Mouse (Mus musculus) ZHBTc4 (cell line): ENCODE results near the gene Gpr1.
A peak's percentile ranks its signal among the peaks of the same experiment; 100 is the strongest.

ENCODE experiments used
- DNase-seq: peaks from one replicate; pipeline ENCODE4 v3.0.0-alpha.2; 2011; ENCODE audit warnings: low read depth, low spot score

Gpr1 gene

GRCm38 (mm10) chr1:63219277-63219676 lies 4.9 kb upstream of the Gpr1 start:
- DNase-seq, result peak; percentile 72

- no peak for DNase-seq
Observed at GRCm38 (mm10) chr1:63214631-63215030, 288 bp upstream of the Gpr1 start.

DNA sequence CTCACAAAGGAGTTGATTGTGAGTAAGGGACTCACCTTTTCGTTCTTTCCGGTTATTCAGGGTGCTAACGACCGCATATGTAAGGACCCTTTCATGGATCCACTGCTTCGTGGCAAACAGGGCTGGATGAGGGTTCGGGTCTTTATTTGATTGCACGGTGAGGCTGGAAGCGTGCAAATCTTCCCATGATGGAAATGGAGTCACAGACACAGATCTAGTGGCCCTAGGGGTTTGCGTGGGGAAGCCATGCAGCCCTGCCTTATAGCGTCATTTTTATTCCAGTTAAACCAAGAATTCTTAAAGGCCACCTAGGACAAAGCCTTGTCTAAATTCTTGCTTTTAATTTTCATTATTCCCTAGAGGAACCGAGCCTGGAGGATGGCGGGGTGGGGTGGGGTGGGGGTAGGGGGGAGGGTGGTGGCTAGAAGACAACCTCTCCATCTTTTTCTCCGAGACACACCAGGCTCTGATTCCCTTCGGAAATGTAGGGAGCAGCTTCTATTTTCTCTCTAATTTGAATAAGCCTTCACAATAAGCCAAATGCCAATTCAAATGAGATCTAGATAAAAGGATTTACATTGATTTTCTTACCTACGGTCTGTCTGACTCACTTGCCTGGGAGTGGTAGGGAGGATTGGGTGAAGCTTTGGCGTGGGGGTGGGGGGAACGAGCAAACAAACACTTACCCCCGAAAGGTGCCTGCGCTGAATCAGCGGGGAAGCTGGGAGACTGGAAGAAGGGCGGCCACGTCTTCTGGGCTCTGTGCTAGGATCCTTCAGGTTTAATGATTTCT lies 669 bp downstream of the Gpr1 start:
- peak; percentile 86 for DNase-seq

DNA sequence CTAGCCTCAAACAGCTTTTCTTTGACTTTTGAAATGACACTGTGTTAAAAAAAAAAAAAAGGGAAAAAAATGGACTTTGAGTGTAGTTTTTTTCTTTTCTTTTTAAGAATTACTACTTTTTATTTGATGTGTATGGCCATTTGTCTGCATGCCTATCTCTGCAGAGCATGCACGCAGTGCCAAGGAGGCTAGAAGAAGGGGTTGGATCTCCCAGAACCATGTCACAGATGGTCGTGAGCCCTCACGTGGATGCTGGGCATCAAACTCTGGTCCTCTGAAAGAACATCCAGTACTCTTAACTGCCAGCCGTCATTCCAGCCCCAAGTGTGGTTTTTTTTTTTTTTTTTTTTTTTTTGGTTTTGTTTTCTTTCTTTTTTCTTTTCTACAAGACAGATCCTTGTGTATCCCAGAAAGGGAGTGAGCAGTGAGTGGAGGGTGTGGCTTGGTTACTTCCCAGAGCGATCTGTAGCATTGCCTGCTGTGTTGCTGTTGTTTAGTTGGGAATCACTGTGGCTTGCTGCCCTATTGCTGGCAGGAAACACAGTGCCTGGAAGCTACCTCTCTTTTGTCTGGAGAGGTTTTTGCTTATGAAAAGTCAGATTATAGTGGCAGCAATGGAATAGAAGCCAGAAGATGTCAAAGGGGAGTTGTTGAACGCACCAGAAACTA lies 4.3 kb downstream of the Gpr1 start:
- peak; percentile 80 for DNase-seq

DNA sequence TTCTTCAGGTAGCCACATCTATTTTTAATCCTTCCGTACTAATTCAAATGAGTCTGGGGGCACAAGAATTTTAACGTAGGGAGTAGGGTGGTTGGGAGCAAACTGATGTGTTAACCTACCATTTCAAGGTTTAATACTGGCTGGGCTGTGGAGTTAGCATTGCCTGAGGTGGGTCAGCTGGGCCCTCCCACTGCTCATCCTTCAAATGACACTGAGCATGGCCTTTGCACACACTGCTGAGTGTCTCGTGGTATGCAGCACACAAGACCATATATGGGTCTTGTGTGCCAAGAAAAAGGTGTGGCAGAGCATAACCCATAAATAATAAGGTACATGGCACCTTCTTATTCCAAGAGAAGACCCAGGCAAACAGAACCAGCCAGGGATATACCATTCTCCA lies 6.7 kb downstream of the Gpr1 start:
- no peak for DNase-seq

DNA sequence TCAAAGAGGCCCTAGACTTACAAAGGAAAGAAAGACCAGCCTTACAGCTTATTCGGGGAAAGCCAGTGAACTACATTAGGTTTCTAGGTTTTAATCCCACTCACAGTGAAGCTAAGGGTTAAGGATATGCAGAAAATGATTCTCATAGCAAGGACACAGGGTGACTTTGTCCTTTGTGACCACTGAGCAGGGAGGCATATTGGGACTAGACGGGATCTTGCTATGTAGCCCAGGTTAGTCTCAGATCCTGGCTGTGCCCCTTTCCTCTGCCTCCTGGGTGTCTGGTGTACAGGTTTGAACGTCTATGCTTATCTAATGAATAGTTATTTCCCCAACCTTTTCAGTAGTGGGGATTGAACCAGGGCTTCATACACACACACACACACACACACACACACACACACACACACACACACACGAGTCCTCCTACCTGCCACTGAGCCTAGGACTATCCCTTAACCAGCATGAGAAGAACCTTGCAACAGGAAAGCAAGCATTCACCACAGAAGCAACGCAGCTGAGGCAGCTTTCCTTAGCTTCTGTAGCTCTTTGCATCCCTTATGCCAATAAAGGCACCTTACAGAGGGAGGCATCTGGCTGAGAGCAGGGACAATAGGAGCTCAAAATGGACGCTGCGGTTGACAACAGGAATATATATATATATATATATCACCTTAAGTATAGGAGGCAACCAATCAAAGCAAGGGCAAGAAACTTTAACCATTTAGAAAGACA lies 9.5 kb downstream of the Gpr1 start:
- no peak for DNase-seq

- DNase-seq, result peak; percentile 70
Observed at GRCm38 (mm10) chr1:63203950-63204659, 10.2 kb downstream of the Gpr1 start.

GRCm38 (mm10) chr1:63203471-63203870 lies 10.9 kb downstream of the Gpr1 start:
- DNase-seq, result no peak

DNA sequence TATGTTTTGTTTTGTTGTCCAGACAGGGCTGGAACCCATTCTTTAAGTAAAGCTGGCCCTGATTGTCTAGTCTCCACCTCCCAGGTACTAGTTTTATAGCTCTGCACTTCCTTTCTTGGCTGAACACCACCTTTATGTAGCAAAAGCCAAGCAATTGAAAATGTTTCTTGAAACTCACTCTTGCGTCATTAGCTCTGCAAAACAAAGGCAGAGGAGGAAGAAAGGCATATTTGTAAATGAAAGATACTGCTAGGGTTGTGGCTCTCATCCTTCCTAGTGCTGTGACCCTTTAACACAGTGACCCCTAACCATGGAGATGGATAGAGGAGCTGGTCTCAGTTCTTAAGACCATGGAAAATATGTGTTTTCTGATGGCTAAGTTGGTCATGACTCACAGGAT lies 12.7 kb downstream of the Gpr1 start:
- no peak for DNase-seq

- peak; percentile 96 for DNase-seq
Observed at GRCm38 (mm10) chr1:63200322-63200721, 14.0 kb downstream of the Gpr1 start.

DNA sequence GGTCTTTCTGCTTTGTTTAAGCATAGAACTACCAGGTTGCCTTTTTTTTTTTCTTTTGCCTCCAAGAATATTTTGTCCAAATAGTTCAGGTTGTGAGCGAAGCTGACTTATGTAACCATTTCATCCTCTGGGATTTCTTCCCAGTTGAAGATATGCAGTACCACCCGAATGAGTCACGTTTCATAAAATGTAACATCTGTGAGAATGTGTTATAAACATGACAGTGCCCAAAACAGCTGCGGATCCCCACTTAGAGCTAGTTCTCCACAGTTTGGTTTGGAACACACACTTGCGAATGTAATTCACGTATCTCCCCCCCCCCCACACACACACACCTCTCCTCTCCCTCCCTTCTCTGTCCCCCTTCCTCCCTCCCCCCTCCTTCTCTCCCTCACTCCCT lies 15.0 kb downstream of the Gpr1 start:
- no peak for DNase-seq

DNA sequence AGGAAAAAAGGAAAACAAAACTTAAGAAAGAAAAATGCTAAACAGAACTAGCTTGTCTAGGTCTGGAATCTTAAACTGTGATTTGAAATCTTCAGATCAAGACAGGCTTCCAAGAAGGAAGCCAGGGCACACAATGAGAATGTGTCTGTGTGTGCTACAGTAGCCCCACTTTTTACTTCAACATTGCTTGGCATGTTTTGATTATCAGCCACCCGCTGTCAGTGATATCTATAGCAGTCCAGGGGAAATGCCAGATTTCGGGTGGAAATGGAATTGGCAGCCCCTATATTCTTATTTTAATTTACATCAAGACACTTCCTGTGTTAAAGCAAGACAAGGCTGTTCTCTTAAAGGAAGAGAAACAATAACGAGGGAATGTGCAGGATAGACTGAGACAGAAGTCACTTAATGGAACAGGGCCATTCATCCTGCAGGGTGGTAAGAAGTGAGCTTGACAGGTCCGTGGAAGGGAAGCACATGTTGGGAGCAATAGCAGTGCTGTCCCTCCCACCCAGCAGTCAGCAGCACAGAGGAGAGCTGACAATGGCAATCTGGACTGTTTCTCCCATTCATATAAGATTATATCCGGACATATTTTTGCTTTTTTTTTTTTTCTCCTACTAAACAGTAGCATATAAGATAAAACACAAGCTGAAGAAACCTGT lies 18.4 kb downstream of the Gpr1 start:
- DNase-seq, result no peak

- no peak for DNase-seq
Observed at GRCm38 (mm10) chr1:63192306-63193065, 21.9 kb downstream of the Gpr1 start.

DNA sequence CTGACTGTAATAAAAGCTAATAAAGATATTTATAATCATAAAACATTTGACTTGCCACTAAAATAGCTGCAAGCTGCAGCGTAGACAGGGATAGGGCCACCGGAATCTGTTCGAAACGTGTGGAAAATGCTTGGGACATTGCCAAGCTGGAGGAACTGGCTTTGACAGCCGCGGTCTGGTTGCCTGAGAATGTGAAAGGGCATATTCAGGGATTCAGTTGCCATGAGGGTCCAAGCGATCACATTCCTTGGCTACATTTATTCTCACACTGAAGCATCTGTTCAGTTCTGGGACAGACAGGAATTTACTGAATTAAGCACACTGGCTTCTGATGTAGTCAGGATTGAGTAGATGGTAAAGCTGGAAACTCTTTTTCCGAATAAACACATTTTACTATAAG lies 23.5 kb downstream of the Gpr1 start:
- DNase-seq, result peak; percentile 65

GRCm38 (mm10) chr1:63188536-63188935 lies 25.8 kb downstream of the Gpr1 start:
- DNase-seq, result no peak

DNA sequence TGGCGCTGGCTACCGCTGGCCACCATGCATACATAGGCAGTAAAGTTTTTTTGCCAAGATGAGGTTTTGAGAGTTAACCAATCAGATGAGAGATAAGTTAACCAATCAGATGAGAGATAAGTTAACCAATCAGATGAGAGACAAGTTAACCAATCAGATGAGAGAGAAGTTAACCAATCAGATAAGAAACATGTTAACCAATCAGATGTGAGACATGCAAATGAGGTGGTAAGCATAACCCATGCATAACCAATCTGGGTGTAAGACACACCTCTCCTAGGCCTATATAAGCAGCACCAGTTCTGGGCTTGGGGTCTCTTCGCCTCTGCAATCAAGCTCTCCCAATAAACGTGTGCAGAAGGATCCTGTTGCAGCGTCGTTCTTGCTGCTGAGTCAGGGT lies 28.9 kb downstream of the Gpr1 start:
- DNase-seq, result peak; percentile 53

GRCm38 (mm10) chr1:63182636-63183270 lies 31.6 kb downstream of the Gpr1 start:
- DNase-seq, result peak; percentile 73

- DNase-seq, result no peak
Observed at GRCm38 (mm10) chr1:63182212-63182611, 32.1 kb downstream of the Gpr1 start.

DNA sequence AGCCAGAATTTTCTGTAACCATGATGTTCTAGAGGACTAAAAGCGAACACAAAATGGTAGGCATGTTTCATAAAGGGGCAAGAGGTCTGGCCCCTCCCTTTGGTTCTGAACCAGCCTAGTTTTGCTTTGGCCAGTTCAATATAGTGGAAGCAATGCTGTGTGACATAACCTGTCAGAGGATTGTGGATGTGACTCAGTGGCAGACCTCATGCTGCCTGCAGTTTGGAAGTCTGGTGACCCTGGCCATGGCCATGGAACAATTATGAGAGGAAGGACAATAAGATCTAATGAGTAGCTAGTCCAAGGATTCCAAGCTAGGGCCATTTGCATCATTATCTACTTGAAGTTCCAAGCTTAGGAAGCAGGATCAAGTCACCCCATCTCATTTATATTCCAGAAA lies 32.9 kb downstream of the Gpr1 start:
- no peak for DNase-seq

- peak; percentile 98 for DNase-seq
Observed at GRCm38 (mm10) chr1:63181019-63181418, 33.3 kb downstream of the Gpr1 start.
